ENCODE assay signal across 28 mouse cellular contexts in the genomic region with DNA sequence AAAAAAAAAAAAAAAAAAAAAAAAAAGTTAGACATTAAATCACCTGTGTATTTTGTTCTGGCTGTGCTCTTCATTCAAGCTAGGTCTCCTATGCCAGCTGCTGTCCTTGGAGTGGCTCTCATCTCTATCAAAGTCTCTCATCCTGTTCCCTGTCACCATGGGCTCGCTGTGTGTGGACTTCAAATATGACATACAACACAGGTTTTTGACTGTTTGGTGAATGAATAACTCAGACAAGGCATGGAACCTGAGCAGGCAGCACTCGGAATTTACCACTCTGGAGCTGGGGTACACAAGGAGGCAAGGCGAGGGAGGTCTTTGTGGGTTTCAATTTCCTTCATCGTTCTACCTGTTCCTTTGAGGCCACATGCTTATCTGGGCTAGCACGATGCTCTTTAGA. TPM values are rescaled to one million over a fixed set of nuclear protein-coding genes. Genes with fewer than 3 reads are reported as not detected.
"Had no signal": no experiment of that assay in that cellular context is flagged by ENCODE, and none has a peak within 500 bp of the region (broad histone marks: within the 10 kb centered on the region; RNA-seq: fewer than 3 reads in every experiment).

No protein-coding gene starts in this region.

- H3K36me3 ChIP-seq: heart, embryonic 13.5 days; heart, embryonic 15.5 days; hindbrain, embryonic 10.5 days; hindbrain, embryonic 12.5 days; intestine, embryonic 15.5 days; limb, embryonic 10.5 days; limb, embryonic 12.5 days; liver, embryonic 13.5 days; liver, embryonic 15.5 days had no signal

- H3K4me3 ChIP-seq: gastrocnemius, adult 2 months; heart, adult 2 months; heart, embryonic 13.5 days; heart, embryonic 15.5 days; hindbrain, embryonic 10.5 days; hindbrain, embryonic 12.5 days; intestine, embryonic 15.5 days; layer of hippocampus, adult 2 months; left cerebral cortex, adult 2 months; limb, embryonic 10.5 days; limb, embryonic 12.5 days; liver, embryonic 13.5 days; liver, embryonic 15.5 days had no signal

- DNase-seq: gastrocnemius, adult 2 months; gastrocnemius, postnatal 10 days; gastrocnemius, postnatal 25 days; heart, adult 2 months; heart, postnatal 14 days; heart, postnatal 4 days; kidney, adult 18-20 months; kidney, adult 8-10 months; kidney, postnatal 10 days; kidney, postnatal 25 days; kidney, postnatal 4 days; liver; liver, embryonic 13.5 days had no signal

- H3K4me1 ChIP-seq: heart, embryonic 13.5 days; heart, embryonic 15.5 days; hindbrain, embryonic 10.5 days; hindbrain, embryonic 12.5 days; intestine, embryonic 15.5 days; limb, embryonic 10.5 days; limb, embryonic 12.5 days; liver, embryonic 13.5 days; liver, embryonic 15.5 days had no signal

- ATAC-seq: hindbrain, embryonic 16.5 days; inflammation-experienced regulatory T-cells, adult 6 months; intestine, embryonic 15.5 days; intestine, postnatal 0 days had no signal

- H3K27me3 ChIP-seq: heart, embryonic 13.5 days; heart, embryonic 15.5 days; hindbrain, embryonic 12.5 days; intestine, embryonic 15.5 days; limb, embryonic 12.5 days; liver, embryonic 13.5 days; liver, embryonic 15.5 days had no signal

- H3K9me3 ChIP-seq: heart, embryonic 13.5 days; heart, embryonic 15.5 days; hindbrain, embryonic 10.5 days; hindbrain, embryonic 12.5 days; intestine, embryonic 15.5 days; limb, embryonic 10.5 days; limb, embryonic 12.5 days; liver, embryonic 13.5 days; liver, embryonic 15.5 days had no signal

- H3K27ac ChIP-seq: gastrocnemius, adult 2 months; heart, adult 2 months; heart, embryonic 13.5 days; heart, embryonic 15.5 days; hindbrain, embryonic 10.5 days; hindbrain, embryonic 12.5 days; hindbrain, embryonic 14.5 days; intestine, embryonic 15.5 days; layer of hippocampus, adult 2 months; left cerebral cortex, adult 2 months; limb, embryonic 10.5 days; limb, embryonic 12.5 days; liver, embryonic 13.5 days; liver, embryonic 15.5 days had no signal

- H3K4me2 ChIP-seq: heart, embryonic 11.5 days; heart, embryonic 13.5 days; heart, embryonic 15.5 days; hindbrain, embryonic 12.5 days; hindbrain, embryonic 14.5 days; intestine, embryonic 15.5 days; limb, embryonic 12.5 days; liver, embryonic 13.5 days; liver, embryonic 15.5 days had no signal

- H3K9ac ChIP-seq: heart, embryonic 13.5 days; heart, embryonic 15.5 days; hindbrain, embryonic 12.5 days; hindbrain, embryonic 14.5 days; intestine, embryonic 15.5 days; limb, embryonic 12.5 days; liver, embryonic 13.5 days; liver, embryonic 15.5 days had no signal

RNA-seq across cellular contexts. Expression of gene Kcnk13, which starts 50.8 kb away (rescaled TPM):
- polyA plus RNA-seq: inflammation-experienced regulatory T-cells, adult 6 months had no signal
